Mouse (Mus musculus) CH12.LX (cell line): ENCODE data around the gene Trim30c.

Source experiments
- CHD2 ChIP-seq: IDR thresholded peaks from 2 replicates; pipeline ENCODE4 v1.6.1; 2011; ENCODE audit warnings: low read length, improper control_type of control experiment
- CTCF ChIP-seq, 2 experiments: IDR thresholded peaks in 1 of 2; conservative IDR thresholded peaks in 1 of 2; 2 replicates each; pipeline ENCODE4 v1.5.1; 2011 to 2012; ENCODE audit warnings: low read depth in 2 of 2, low read length in 2 of 2, improper control_type of control experiment in 1 of 2, inconsistent platforms in 1 of 2, mild to moderate bottlenecking in 1 of 2, moderate library complexity in 1 of 2
- ELF1 ChIP-seq: IDR thresholded peaks from 2 replicates; pipeline ENCODE4 v1.6.1; 2014; ENCODE audit warnings: low read depth, mild to moderate bottlenecking, inconsistent platforms, low read length, improper control_type of control experiment
- EP300 ChIP-seq: IDR thresholded peaks from 2 replicates; pipeline ENCODE4 v1.6.1; 2011; ENCODE audit warnings: low read length, improper control_type of control experiment
- KAT2A ChIP-seq: IDR thresholded peaks from 2 replicates; pipeline ENCODE4 v1.6.1; 2012; ENCODE audit warnings: low read length, improper control_type of control experiment, inconsistent platforms; ENCODE audit not compliant: insufficient replicate concordance
- PAX5 ChIP-seq: IDR thresholded peaks from 2 replicates; pipeline ENCODE4 v1.6.1; 2012; ENCODE audit warnings: low read length, inconsistent platforms, mixed read lengths
- POLR2A ChIP-seq: IDR thresholded peaks from 2 replicates; pipeline ENCODE4 v1.6.1; 2011; ENCODE audit warnings: low read depth, mild to moderate bottlenecking, improper control_type of control experiment, low read length
- POLR2AphosphoS2 ChIP-seq: IDR thresholded peaks from 2 replicates; pipeline ENCODE4 v1.6.1; 2011; ENCODE audit warnings: low read depth, low read length, improper control_type of control experiment
- USF1 ChIP-seq: IDR thresholded peaks from 2 replicates; pipeline ENCODE4 v1.6.1; 2014; ENCODE audit warnings: low read depth, mild to moderate bottlenecking, inconsistent platforms, low read length, improper control_type of control experiment
- ZC3H11A ChIP-seq: IDR thresholded peaks from 2 replicates; pipeline ENCODE4 v1.6.1; 2012; ENCODE audit warnings: low read depth, mild to moderate bottlenecking, inconsistent platforms, low read length, improper control_type of control experiment
- ZNF384 ChIP-seq: IDR thresholded peaks from 2 replicates; pipeline ENCODE4 v1.6.1; 2012; ENCODE audit warnings: low read depth, low read length, improper control_type of control experiment, inconsistent platforms

- TF ChIP-seq POLR2AphosphoS2, result no peak
- no peak for TF ChIP-seq CTCF (conservative IDR thresholded peaks at IDR 0.05 in 1 of 2, IDR thresholded peaks at IDR 0.05 in 1 of 2; ENCODE audit: low read depth in 2 of 2, low read length in 2 of 2)
- no peak for TF ChIP-seq CHD2
- TF ChIP-seq ZNF384, result no peak
- TF ChIP-seq ELF1, result no peak
- TF ChIP-seq EP300, result no peak
- TF ChIP-seq POLR2A, result no peak
- no peak for TF ChIP-seq KAT2A
- no peak for TF ChIP-seq USF1
- no peak for TF ChIP-seq ZC3H11A
- no peak for TF ChIP-seq PAX5
Measured at GRCm38 (mm10) chr7:104401140-104401539, 503 bp upstream of the Trim30c start.
